Mouse (Mus musculus): ENCODE measurements around the gene Actr3. TPM values are rescaled to one million over a fixed set of nuclear protein-coding genes. Genes with fewer than 3 reads are reported as not detected.

Actr3 gene
- polyA plus RNA-seq, 2 experiments from 2014 or later = 596 to 674 TPM

- no peak for ATAC-seq
These were observed 84.0 kb downstream of the Actr3 start for GRCm38 (mm10) chr1:125351416-125352037.

- no peak for ATAC-seq
These were observed 84.7 kb downstream of the Actr3 start for GRCm38 (mm10) chr1:125350843-125351242.

- ATAC-seq = no peak
These were observed 89.7 kb downstream of the Actr3 start for GRCm38 (mm10) chr1:125345854-125346253.

GRCm38 (mm10) chr1:125345448-125345847, 90.1 kb downstream of the Actr3 start:
- no peak for ATAC-seq

GRCm38 (mm10) chr1:125343105-125343504, 92.4 kb downstream of the Actr3 start:
- ATAC-seq = no peak

Other genes with a start within 250 kb of the Actr3 start
- gene Slc35f5, start 124.9 kb upstream of the Actr3 start, polyA plus RNA-seq (2017; shearing (Covaris generic)) = under 1 TPM; 0.61 to 0.94 TPM
- gene Gpr39, start 241.3 kb upstream of the Actr3 start, polyA plus RNA-seq (2017; shearing (Covaris generic)) = not detected